Mouse (Mus musculus) midbrain, embryonic 12.5 days (tissue): ENCODE measurements around the gene Gm6583. TPM values are rescaled to one million over a fixed set of nuclear protein-coding genes. Genes with fewer than 3 reads are reported as not detected.
"Not testable (repeated sequence)": the region's sequence is repeated elsewhere in the genome, so short reads cannot be mapped to it uniquely, and the experiment has no call there.

Experiments used
- ATAC-seq: fragments of 200-750 bp; cut with Nextera tagmentation; 2 replicates; pipeline ENCODE4 v1.8.0; 2017; ENCODE audit warnings: low read depth, moderate TSS enrichment, moderate library complexity; ENCODE audit not compliant: low FRiP score
- H3K27ac ChIP-seq: fragments of 300-500 bp; sonication (generic); replicated peaks from 2 replicates; pipeline ENCODE4 v1.5.1; 2016; ENCODE audit warnings: mild to moderate bottlenecking
- H3K27me3 ChIP-seq: fragments of 300-500 bp; sonication (generic); 2 replicates; pipeline ENCODE4 v1.6.1; 2016; ENCODE audit warnings: mild to moderate bottlenecking
- H3K36me3 ChIP-seq: fragments of 300-500 bp; sonication (generic); 2 replicates; pipeline ENCODE4 v1.6.1; 2016
- H3K4me1 ChIP-seq: fragments of 300-500 bp; sonication (generic); 2 replicates; pipeline ENCODE4 v1.6.1; 2016
- H3K4me2 ChIP-seq: fragments of 300-500 bp; sonication (generic); replicated peaks from 2 replicates; pipeline ENCODE4 v1.6.1; 2016; ENCODE audit warnings: mild to moderate bottlenecking, moderate library complexity
- H3K4me3 ChIP-seq: fragments of 300-500 bp; sonication (generic); 2 replicates; pipeline ENCODE4 v1.5.1; 2016; ENCODE audit warnings: mild to moderate bottlenecking
- H3K9ac ChIP-seq: fragments of 300-500 bp; sonication (generic); replicated peaks from 2 replicates; pipeline ENCODE4 v1.6.1; 2016; ENCODE audit warnings: mild to moderate bottlenecking, moderate library complexity
- H3K9me3 ChIP-seq: fragments of 300-500 bp; sonication (generic); 2 replicates; pipeline ENCODE4 v1.6.1; 2016; ENCODE audit warnings: mild to moderate bottlenecking
- WGBS: fragments of 180-500 bp; shearing (Covaris S2); methylation state at CpG from one replicate; pipeline ENCODE4 v1.1.7; 2016; 5-methylcytosine and 5-hydroxymethylcytosine counted together
- polyA plus RNA-seq: library from polyadenylated mRNA; unstranded; fragments of >200 nt; fragmentation: Nextera tagmentation; extraction: Ambion mirVana; gene quantifications from 2 replicates; pipeline ENCODE4 v1.2.1, GENCODE M21; 2016

The Gm6583 gene
- polyA plus RNA-seq, 1 experiment from 2014 or later, result 0.26 TPM

DNA sequence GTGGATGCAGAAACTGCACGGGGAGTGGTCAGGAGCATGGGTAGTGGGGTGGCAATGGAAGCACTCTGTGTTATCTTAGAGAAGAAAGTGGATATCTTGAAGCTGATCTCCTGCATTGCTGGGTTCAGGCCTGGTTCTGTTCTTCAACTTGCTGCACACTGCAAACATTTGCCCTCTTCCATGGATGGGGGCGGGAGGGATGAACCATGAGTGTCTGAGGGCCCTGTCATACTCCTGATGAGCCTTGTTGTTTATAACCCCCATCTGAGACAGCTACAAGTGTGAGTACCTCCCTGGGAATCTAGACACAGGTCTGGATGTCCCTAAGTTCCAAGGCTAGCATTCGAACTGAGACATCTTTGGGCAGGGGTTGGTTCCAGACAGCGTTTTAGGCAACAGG lies 34.5 kb downstream of the Gm6583 start:
- Histone ChIP-seq H3K4me3 (no peak overlapping the region), H3K27me3 (no peaks in the 10 kb centered on the region), H3K36me3 (no peaks in the 10 kb centered on the region), H3K4me2 (no peak overlapping the region), H3K27ac (no peak overlapping the region), H3K4me1 (peaks cover 14% of the 10 kb centered on the region), H3K9ac (no peak overlapping the region), H3K9me3 (no peaks in the 10 kb centered on the region)
- ATAC-seq, result no peak
- WGBS, result 77% methylated on average over 4 of the region's 4 CpGs

DNA sequence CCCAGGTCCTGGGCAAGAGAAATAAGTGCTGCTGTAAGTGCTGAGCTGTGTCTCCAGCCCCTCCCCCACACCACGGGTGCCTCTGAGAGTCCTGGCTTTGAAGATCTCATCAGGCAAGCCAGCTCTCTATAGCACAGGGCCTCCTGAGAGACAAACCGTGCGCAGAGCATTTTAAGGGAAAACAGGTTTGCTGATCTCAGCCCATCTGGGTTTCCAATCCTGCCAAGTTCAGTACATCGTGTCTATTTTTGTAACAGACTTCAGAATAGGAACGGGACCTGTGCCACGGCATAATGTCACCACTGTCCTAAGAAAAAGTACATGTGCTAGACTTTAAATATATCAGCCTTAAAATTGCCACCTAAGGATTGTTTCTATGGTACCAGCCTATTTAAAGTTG lies 34.9 kb downstream of the Gm6583 start:
- no peaks in the 10 kb centered on the region for H3K27me3 ChIP-seq
- ATAC-seq, result no peak
- no peak overlapping the region for H3K27ac ChIP-seq
- H3K9me3 ChIP-seq, result no peaks in the 10 kb centered on the region
- H3K36me3 ChIP-seq, result 0 out of 2 replicates have a peak, but pooled peaks cover 2% of the 10 kb centered on the region
- H3K4me3 ChIP-seq, result no peak overlapping the region
- peaks cover 14% of the 10 kb centered on the region for H3K4me1 ChIP-seq
- H3K4me2 ChIP-seq, result no peak overlapping the region
- H3K9ac ChIP-seq, result no peak overlapping the region
- WGBS, result 73% methylated on average over 6 of the region's 6 CpGs

DNA sequence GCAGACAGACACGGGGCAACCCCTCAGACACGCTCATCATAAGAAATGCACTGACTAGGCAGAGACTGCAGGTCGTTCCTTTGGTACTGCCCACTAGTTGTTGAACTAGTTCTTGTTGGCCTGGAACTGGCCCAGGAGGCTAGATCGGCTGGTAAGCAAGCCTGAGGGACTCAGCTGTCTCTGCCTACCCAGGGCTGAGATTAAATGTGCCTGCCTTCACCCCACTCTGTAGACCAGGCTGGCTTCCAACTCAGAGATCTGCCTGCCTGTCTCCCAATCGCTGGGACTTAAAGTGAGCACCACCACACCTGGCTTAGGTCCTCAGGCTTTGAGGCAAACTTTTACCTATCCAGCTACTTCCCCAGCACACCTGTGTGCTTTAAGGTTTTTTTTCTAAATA lies 35.5 kb downstream of the Gm6583 start:
- Histone ChIP-seq H3K27ac (no peak overlapping the region), H3K36me3 (peaks cover 8% of the 10 kb centered on the region; the same call in 1 of the 2 replicates), H3K4me3 (no peak overlapping the region), H3K27me3 (no peaks in the 10 kb centered on the region), H3K4me1 (peaks cover 9% of the 10 kb centered on the region), H3K4me2 (no peak overlapping the region), H3K9ac (no peak overlapping the region), H3K9me3 (no peaks in the 10 kb centered on the region)
- WGBS, result 75% methylated on average over 5 of the region's 5 CpGs
- ATAC-seq, result no peak

DNA sequence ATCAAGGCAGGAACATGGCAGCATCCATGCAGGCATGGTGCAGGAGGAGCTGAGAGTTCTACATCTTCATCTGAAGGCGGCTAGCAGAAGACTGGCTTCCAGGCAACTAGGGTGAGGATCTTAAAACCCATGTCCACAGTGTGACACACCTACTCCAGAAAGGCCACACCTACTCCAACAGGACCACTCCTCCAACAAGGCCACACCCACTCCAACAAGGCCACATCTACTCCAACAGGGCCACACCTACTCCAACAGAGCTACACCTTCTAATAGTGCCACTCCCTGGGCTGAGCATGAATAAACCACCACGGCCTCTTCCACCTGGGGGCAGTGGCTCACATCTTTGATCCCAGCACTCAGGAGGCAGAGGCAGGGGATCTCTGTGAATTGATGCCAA lies 36.5 kb downstream of the Gm6583 start:
- H3K4me2 ChIP-seq, H3K4me1 ChIP-seq, H3K27ac ChIP-seq, H3K27me3 ChIP-seq, H3K9me3 ChIP-seq, H3K4me3 ChIP-seq, H3K9ac ChIP-seq, ATAC-seq: not testable (repeated sequence)
- H3K36me3 ChIP-seq, result peaks cover 15% of the 10 kb centered on the region; the same call in 1 of the 2 replicates
- WGBS, result 78% methylated on average over 2 of the region's 2 CpGs

DNA sequence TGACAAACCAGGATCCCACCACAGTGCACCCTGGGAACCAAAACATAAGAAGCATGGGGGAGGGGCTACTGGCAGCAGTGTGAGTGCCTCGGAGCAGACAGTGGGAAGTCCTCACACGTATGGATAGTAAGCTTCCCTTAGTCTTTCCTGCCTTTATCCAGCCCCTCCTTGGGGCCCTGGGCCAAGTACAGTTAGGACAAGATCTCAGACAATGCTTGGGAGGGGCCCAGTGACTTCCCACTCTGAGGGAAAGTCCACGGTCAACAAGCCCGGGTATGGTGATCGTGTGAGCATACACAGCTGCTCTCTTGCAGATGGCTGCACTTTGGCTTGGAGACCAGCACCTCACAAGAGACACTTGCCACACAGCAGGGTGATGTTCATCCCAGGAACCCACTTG lies 38.5 kb downstream of the Gm6583 start:
- no peak overlapping the region for H3K4me3 ChIP-seq
- no peak for ATAC-seq
- 74% methylated on average over 5 of the region's 5 CpGs for WGBS

DNA sequence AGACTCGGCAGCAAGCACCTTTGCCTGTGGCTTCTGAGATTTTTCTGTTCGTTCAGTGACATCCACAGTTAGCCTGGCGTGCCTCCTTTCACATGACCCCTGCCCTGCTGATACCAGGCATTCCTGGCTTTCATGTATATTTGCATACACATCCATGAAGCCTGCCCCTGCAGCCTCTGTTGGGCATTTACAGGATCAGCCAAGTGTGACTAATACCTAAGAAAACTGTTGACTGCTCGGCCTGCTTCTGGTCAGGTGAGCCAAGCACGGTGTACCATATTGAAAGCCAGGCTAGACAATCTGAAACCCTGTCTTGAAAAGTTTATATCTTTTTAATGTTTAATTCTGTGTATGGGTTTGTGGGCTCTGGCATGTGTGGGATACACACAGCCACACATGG lies 39.4 kb downstream of the Gm6583 start:
- Histone ChIP-seq H3K9me3 (no peaks in the 10 kb centered on the region), H3K9ac (no peak overlapping the region), H3K27me3 (no peaks in the 10 kb centered on the region), H3K4me2 (no peak overlapping the region), H3K27ac (no peak overlapping the region), H3K36me3 (peaks cover 36% of the 10 kb centered on the region), H3K4me1 (peaks cover 5% of the 10 kb centered on the region; the same call in 1 of the 2 replicates), H3K4me3 (no peak overlapping the region)
- ATAC-seq, result no peak
- 66% methylated on average over 5 of the region's 5 CpGs for WGBS

More for the DNA sequence above, 38.5 kb downstream of the Gm6583 start:
- H3K9ac ChIP-seq, result no peak overlapping the region
- H3K27ac ChIP-seq, result no peak overlapping the region
- H3K4me2 ChIP-seq, result no peak overlapping the region
- peaks cover 31% of the 10 kb centered on the region for H3K36me3 ChIP-seq
- H3K4me1 ChIP-seq, result peaks cover 5% of the 10 kb centered on the region; the same call in 1 of the 2 replicates
- H3K27me3 ChIP-seq, result no peaks in the 10 kb centered on the region
- no peaks in the 10 kb centered on the region for H3K9me3 ChIP-seq

DNA sequence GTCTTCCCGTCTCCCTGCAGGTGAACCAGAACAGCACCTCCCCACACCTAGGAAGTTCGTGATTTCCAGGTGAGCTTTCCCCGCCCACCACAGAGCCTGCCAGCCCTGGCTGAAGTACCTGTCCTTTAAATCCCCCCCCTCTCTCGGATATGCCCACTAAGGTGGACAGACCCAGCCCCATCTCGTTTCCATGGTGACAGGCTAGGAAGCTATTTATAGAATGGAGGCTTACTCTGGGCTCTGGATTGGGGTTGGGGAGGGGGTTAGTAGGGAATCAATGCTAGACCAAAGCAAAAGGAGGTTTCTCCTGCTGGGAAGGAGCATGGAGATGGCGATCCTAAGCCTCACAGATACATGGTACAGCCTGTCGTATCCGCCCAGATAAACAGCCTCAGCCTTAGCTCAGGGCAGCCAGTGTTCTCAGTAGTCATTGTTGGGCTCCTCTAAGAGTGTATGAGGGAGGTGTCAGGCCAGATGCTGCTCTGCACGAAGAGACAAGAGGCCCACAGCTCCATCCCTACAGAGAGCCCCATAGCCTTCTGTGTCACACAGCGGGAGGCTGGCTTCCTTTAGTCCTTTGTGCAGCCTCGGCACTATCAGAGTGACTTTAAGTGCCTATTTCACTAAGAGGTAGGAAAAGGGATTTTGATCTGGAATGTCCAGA lies 42.5 kb downstream of the Gm6583 start:
- no peaks in the 10 kb centered on the region for H3K27me3 ChIP-seq
- 50% methylated on average over 11 of the region's 11 CpGs for WGBS

DNA sequence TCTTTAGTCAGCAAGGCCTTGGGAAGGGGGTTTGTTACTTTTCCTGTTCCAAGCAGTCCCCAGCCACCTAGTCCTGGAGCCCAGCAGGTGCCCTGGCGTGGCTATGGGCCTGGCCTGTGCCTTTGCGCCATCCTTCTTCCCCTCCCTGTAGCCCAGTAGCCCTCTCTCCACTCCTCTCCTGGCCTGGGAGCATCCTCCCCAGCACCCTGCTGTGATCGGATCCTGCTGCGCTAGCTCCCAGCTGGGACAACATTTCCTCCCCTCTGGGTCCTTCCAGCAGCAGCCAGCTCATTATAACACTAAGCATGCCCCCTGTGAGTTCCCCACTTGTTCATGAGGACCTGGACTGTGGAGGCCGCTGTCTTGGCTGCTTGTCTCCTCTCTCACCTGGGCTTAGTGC lies 50.0 kb downstream of the Gm6583 start:
- Histone ChIP-seq H3K4me1 (no peaks in the 10 kb centered on the region), H3K9me3 (no peaks in the 10 kb centered on the region), H3K4me2 (no peak overlapping the region), H3K27ac (no peak overlapping the region), H3K27me3 (no peaks in the 10 kb centered on the region), H3K9ac (no peak overlapping the region), H3K4me3 (no peak overlapping the region), H3K36me3 (peaks cover 35% of the 10 kb centered on the region)
- WGBS, result 60% methylated on average over 5 of the region's 5 CpGs
- ATAC-seq, result no peak

More for the DNA sequence above, 42.5 kb downstream of the Gm6583 start:
- Histone ChIP-seq H3K4me1 (peaks cover 5% of the 10 kb centered on the region; the same call in 1 of the 2 replicates), H3K27ac (0 out of 2 replicates have a peak overlapping the region, but pooled peaks have one; percentile 8), H3K36me3 (peaks cover 66% of the 10 kb centered on the region), H3K4me2 (no peak overlapping the region), H3K9me3 (no peaks in the 10 kb centered on the region), H3K4me3 (no peak overlapping the region), H3K9ac (0 out of 2 replicates have a peak overlapping the region, but pooled peaks have one; percentile 2)
- no peak for ATAC-seq

Other genes starting within 250 kb of the Gm6583 start
- 1.3 and 2.0 TPM in 2 replicates for gene Cryba4, start 103.5 kb downstream of the Gm6583 start, polyA plus RNA-seq
- gene Crybb1, start 100.2 kb downstream of the Gm6583 start, polyA plus RNA-seq, result 1.3 and 1.9 TPM in 2 replicates
- gene Tpst2, start 79.3 kb downstream of the Gm6583 start, polyA plus RNA-seq, result 29.4 and 31.1 TPM in 2 replicates
- 40.2 and 40.5 TPM in 2 replicates for gene Tfip11, start 29.7 kb downstream of the Gm6583 start, polyA plus RNA-seq
- gene Srrd, start 13.0 kb downstream of the Gm6583 start, polyA plus RNA-seq, result 48.4 and 48.6 TPM in 2 replicates
- gene Hps4, start 12.9 kb downstream of the Gm6583 start, polyA plus RNA-seq, result 35.7 and 38.4 TPM in 2 replicates
- gene Asphd2, start 38.8 kb upstream of the Gm6583 start, polyA plus RNA-seq, result 58.3 and 65.7 TPM in 2 replicates
- 0.42 and 0.58 TPM in 2 replicates for gene Gm6588, start 93.4 kb upstream of the Gm6583 start, polyA plus RNA-seq
- gene Sez6l, start 221.2 kb upstream of the Gm6583 start, polyA plus RNA-seq, result 16.4 and 18.7 TPM in 2 replicates